Mouse (Mus musculus) fibroblast of lung, adult 2 months (primary cell): ENCODE results near the gene Uap1l1.
"Not testable (repeated sequence)": the region's sequence is repeated elsewhere in the genome, so short reads cannot be mapped to it uniquely, and the experiment has no call there.

Experiments used
- DNase-seq: peaks from one replicate; pipeline ENCODE4 v3.0.0-alpha.2; 2011; ENCODE audit warnings: low read depth

Gene Uap1l1

GRCm38 (mm10) chr2:25365091-25365761, at the start of gene Uap1l1:
Gene Uap1l1 (minus strand): TSS chr2:25365682.
- DNase-seq, result peak; percentile 69

- DNase-seq, result not testable (repeated sequence)
Observed at GRCm38 (mm10) chr2:25413436-25413835, 48.0 kb upstream of the Uap1l1 start.

- DNase-seq, result no peak
Observed at GRCm38 (mm10) chr2:25408908-25409307, 43.4 kb upstream of the Uap1l1 start.

- no peak for DNase-seq
Observed at GRCm38 (mm10) chr2:25403994-25404393, 38.5 kb upstream of the Uap1l1 start.

- DNase-seq, result no peak
Observed at GRCm38 (mm10) chr2:25402972-25403601, 37.6 kb upstream of the Uap1l1 start.

GRCm38 (mm10) chr2:25402377-25402971, 37.0 kb upstream of the Uap1l1 start:
- DNase-seq, result no peak

- no peak for DNase-seq
Observed at GRCm38 (mm10) chr2:25400764-25401163, 35.3 kb upstream of the Uap1l1 start.

- DNase-seq, result no peak
Observed at GRCm38 (mm10) chr2:25400291-25400690, 34.8 kb upstream of the Uap1l1 start.

GRCm38 (mm10) chr2:25399051-25399450, 33.6 kb upstream of the Uap1l1 start, which contains the start of gene Npdc1:
Gene Npdc1 (plus strand): TSS chr2:25399351.
- no peak for DNase-seq

- DNase-seq, result no peak
Observed at GRCm38 (mm10) chr2:25398065-25398464, 32.6 kb upstream of the Uap1l1 start.

GRCm38 (mm10) chr2:25397010-25397409, 31.5 kb upstream of the Uap1l1 start:
- DNase-seq, result no peak

- no peak for DNase-seq
Observed at GRCm38 (mm10) chr2:25396597-25396983, 31.1 kb upstream of the Uap1l1 start.

GRCm38 (mm10) chr2:25395721-25396596, 30.5 kb upstream of the Uap1l1 start, which contains the start of gene Entpd2:
Gene Entpd2 (plus strand): TSS chr2:25395874.
- DNase-seq, result no peak

GRCm38 (mm10) chr2:25394281-25395221, 29.1 kb upstream of the Uap1l1 start:
- DNase-seq, result peak; percentile 59

GRCm38 (mm10) chr2:25391266-25391665, 25.8 kb upstream of the Uap1l1 start:
- DNase-seq, result no peak

GRCm38 (mm10) chr2:25384492-25384891, 19.0 kb upstream of the Uap1l1 start:
- DNase-seq, result no peak

GRCm38 (mm10) chr2:25376589-25376988, 11.1 kb upstream of the Uap1l1 start:
- no peak for DNase-seq

- no peak for DNase-seq
Observed at GRCm38 (mm10) chr2:25373431-25373830, 7.9 kb upstream of the Uap1l1 start.

GRCm38 (mm10) chr2:25372644-25373391, 7.3 kb upstream of the Uap1l1 start:
- DNase-seq, result no peak
